Mouse (Mus musculus) adipocyte (in vitro differentiated cells): Measurements from ENCODE around the gene Matn4.

ENCODE experiments used
- DNase-seq: peaks from one replicate; pipeline ENCODE4 v3.0.0-alpha.2; 2016; ENCODE audit warnings: low spot score

The Matn4 gene

DNA sequence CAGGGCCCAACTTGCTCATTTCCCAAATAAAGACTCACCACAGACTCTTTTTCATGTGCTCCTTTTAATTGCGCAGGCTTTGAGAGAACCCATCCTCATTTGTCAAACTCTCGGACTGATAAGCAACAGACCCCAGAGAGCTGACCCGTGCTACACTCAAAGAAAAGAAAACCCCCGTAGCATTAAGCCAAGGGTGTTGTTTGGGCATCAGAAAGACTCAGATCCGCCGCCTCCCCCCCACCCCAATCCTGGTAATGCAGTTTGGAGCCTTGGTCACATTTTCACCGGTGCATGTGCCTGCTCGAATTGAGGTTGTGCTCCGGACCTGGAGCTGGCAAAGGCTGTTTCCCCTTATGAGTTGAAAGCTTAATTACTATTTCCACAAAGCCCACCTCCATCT, at the start of gene Matn4:
Matn4 (minus strand) TSS at position 101 of the 400 bp plus-strand sequence.
- no peak for DNase-seq

GRCm38 (mm10) chr2:164453887-164454500, 49.0 kb upstream of the Matn4 start:
- no peak for DNase-seq

- no peak for DNase-seq
These were observed 48.2 kb upstream of the Matn4 start for GRCm38 (mm10) chr2:164453047-164453757.

DNA sequence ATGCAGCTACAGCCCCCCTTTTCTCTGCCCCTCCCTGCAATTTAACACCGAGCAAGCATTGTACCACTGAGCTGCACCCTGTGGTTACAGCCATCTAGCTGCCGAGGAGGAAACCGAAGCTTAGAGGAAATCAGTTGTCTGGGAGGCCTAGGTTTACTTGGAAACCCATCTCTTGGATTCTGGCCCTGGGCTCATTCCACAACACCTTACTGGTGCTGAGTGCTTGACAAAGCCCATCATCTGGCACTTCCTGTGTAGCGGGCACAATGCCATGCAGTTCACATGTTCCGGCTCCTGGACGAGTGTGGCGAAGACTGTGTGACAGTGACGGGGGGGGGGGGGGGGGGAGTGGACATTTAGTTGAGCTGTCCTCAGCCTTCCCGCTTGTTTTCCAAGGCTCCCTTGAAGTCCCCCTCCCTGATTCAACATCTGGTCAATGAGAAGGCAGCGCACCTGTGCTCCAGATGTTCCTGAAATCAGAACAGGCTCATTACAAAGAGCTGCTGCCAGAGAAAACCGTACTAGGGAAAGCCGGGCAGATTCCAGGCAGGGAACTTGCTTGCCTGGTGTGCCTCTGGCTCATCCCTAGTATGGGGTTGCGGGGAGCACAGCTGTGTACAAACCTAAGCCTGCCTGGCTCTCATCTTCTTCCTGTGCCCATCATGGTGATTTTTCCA, 47.2 kb upstream of the Matn4 start:
- no peak for DNase-seq

GRCm38 (mm10) chr2:164449341-164450042, 44.5 kb upstream of the Matn4 start:
- no peak for DNase-seq

- DNase-seq = no peak
These were observed 44.0 kb upstream of the Matn4 start for GRCm38 (mm10) chr2:164448921-164449320.

DNA sequence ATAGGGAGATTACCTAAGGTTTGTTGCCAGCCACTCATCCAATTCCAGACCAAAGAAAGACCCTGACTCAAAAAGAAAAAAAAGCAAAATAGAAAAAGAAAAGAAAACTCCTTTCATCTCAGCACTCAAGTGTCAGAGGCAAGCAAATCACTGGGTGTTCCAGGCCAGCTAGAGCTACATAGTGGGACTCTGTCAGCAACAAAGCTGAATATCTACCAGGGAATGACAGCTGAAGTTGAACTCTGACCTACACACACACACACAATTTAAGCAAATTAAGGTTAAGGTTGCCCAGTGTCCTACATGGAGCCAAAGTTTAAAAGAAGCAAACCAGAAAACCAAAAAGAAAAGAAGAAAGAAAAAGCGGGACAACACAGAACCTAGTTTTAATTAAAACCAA, 43.2 kb upstream of the Matn4 start:
- no peak for DNase-seq

DNA sequence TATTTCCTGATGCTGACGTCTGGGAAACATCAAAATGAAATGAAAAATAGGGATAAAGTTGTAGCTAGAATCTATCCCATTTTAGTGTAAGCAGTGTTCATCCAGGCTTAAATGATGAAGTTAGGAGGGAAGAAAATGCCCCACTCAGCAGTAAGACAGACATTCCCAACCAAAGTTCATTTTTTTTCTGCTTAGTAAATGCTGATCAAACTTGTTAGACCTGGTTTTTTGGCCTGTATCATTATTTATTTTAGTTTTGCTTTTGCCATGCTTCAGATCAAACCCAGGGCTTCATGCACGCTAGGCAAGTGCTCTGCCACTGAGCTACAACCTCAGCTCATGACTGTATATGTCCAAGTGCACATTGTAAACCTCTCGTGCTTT, 41.1 kb upstream of the Matn4 start:
- no peak for DNase-seq

GRCm38 (mm10) chr2:164445399-164446085, 40.6 kb upstream of the Matn4 start:
- no peak for DNase-seq

DNA sequence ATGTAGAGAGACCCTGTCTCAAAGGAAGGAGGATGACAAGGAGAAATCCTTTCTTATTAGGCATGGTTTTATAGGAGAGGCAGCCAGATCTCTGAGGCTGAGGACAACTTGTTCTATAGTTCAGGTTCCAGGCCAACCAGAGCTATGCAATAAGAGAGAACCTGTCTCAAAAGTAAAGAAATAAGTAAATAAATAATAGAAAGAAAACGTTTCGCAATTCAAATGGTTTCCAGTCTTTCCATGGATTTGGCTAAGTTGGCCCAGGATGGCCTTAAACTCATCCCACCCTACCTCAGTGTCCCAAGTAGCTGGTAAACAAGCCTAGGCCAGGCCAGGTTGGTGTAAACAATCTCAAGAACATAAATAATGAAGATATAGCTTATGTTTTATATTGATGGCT, 39.7 kb upstream of the Matn4 start:
- DNase-seq = no peak

GRCm38 (mm10) chr2:164443460-164444000, 38.6 kb upstream of the Matn4 start, which contains the start of gene Sdc4:
TSS of gene Sdc4 (minus strand) at chr2:164443887.
- no peak for DNase-seq

- DNase-seq = peak; percentile 81
These were observed 38.1 kb upstream of the Matn4 start for GRCm38 (mm10) chr2:164443051-164443437.

DNA sequence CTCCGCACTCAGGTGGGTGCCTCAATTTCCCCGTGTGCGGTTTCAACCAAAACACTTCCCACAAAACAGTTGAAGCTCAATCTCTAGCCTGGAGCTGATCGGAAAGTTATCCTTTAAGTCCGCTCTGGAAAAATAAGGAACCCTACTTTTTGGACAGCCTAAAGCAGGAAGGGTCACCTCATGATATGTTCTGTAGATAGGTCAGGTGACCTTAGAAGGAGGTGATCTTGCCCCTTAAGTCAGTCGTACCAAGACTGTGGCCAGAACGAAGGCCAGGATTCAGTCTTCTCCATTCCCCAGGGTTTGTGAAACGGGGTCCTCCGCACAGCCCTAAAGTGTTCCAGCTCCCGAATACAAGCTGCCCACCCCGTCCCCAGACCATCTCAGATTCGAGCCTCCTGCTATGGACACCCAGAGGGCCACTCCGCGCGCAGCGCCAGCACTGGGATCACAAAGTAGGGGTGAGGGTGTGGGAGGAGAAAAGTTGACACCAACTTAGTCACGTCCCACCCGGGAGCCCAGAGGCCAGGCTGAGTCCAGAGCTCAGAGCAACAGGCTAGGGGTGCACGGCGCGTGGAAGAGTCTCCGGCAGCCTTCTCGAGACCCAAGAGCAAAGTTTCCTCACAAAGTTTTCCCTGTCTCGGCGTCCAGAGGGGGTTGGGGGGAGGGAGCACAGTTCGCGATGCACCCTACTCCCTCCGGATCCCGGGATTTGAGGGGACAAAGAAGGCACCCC, 37.5 kb upstream of the Matn4 start:
- peak; percentile 71 for DNase-seq

GRCm38 (mm10) chr2:164441731-164442130, 36.8 kb upstream of the Matn4 start:
- DNase-seq = peak; percentile 21

DNA sequence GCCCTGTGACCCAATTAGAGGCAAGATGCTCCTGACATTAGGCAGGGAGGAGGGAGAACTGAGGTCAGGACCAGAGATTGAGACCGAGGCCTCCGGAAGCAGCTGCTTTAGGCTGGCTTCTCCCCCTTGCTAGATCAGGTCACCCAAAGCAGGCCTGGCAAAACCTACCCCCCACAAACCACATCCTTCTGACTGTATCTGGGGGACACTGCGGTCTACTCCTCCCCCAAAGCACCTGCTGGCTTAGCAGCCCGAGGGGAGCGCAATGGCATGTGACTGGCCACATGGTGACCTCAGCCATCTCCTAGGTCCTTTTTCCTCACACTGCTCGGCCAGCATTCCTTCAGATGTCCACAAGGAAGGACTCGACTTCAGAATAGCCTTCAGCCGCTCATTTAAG, 36.2 kb upstream of the Matn4 start:
- DNase-seq = no peak

- no peak for DNase-seq
These were observed 35.4 kb upstream of the Matn4 start for GRCm38 (mm10) chr2:164440314-164440713.

- peak; percentile 63 for DNase-seq
These were observed 34.1 kb upstream of the Matn4 start for GRCm38 (mm10) chr2:164439001-164439421.

GRCm38 (mm10) chr2:164438257-164438656, 33.3 kb upstream of the Matn4 start:
- no peak for DNase-seq

DNA sequence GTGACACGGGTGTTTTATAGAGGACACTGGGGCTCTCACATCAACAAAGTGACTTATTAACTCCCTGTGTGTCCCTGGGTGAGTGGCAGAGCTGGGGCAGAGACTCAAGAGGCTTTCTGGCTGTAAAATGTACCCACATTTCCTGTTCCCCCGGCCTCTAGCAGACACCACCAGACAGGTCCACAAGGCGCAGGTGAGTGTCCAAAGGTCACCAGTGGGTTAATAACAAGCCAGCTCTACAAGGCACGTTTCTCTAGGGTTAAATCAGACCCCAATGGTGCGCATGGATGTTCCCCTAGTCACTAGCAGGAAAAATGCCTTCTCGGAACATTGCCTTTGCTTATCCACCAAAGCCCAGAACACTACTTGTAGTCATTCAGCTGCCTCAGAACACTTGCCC, 32.8 kb upstream of the Matn4 start:
- no peak for DNase-seq

DNA sequence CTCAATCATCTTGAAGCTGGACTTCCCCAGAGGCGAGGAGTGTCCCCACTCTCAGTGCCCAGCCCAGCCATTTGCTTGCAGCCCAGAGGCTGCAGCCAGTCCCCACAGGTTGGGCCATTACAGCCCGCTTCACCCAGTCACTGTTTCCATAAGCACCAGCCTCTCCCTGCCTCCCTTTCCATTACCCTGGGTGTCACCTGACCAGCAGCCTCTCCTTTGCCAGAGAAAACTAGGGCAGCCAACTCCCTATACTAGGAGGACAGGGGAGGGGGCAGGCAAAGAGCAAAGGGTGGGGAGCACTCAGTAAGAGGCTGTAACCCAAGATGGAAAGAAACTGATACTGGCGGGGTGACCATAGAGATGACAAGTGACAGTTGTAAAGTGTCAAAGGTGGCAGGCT, 32.0 kb upstream of the Matn4 start:
- peak; percentile 48 for DNase-seq
